Mouse (Mus musculus) lung, adult 2 months (tissue): ENCODE results near the gene Psme4.

Experiments used
- CTCF ChIP-seq: fragments of 200-500 bp; IDR thresholded peaks from 2 replicates; pipeline ENCODE4 v1.5.1; 2011; ENCODE audit warnings: mild to moderate bottlenecking, low read length, control low read depth; ENCODE audit not compliant: insufficient read depth
- POLR2A ChIP-seq: fragments of 200-500 bp; IDR thresholded peaks from 2 replicates; pipeline ENCODE4 v1.6.1; 2011; ENCODE audit warnings: low read depth, mild to moderate bottlenecking, control low read depth, low read length, borderline replicate concordance; ENCODE audit errors: extremely low read depth

- TF ChIP-seq POLR2A = no peak
- TF ChIP-seq CTCF = no peak
Measured at GRCm38 (mm10) chr11:30920641-30921040, 149.1 kb downstream of the Psme4 start.
